ENCODE assay signal across 11 mouse cellular contexts in genomic region chr17:15815312-15816018, GRCm38 (mm10).
"Had no signal": no experiment of that assay in that cellular context is flagged by ENCODE, and none has a peak within 500 bp of the region (broad histone marks: within the 10 kb centered on the region; RNA-seq: fewer than 3 reads in every experiment).

No protein-coding gene starts in this region.

- H3K9me3 ChIP-seq: limb, embryonic 12.5 days; liver, embryonic 13.5 days; lung, embryonic 15.5 days; midbrain, embryonic 15.5 days had no signal

- H3K27ac ChIP-seq: liver, embryonic 13.5 days; lung, embryonic 15.5 days; midbrain, embryonic 15.5 days had no signal

- H3K27me3 ChIP-seq: limb, embryonic 12.5 days; liver, embryonic 13.5 days; lung, embryonic 15.5 days; midbrain, embryonic 15.5 days had no signal

- DNase-seq: kidney, adult 8-10 months; kidney, postnatal 25 days; liver; liver, embryonic 13.5 days; liver, postnatal 0 days; lung, postnatal 36 days; right cerebral cortex, postnatal 25 days; thymus, postnatal 4 days had no signal

- H3K9ac ChIP-seq: limb, embryonic 12.5 days; liver, embryonic 13.5 days; liver, postnatal 0 days; lung, embryonic 15.5 days; midbrain, embryonic 15.5 days had no signal

- H3K4me1 ChIP-seq: liver, embryonic 13.5 days had no signal

- H3K36me3 ChIP-seq: liver, embryonic 13.5 days; midbrain, embryonic 15.5 days had no signal

- H3K4me2 ChIP-seq: limb, embryonic 12.5 days; liver, embryonic 13.5 days; lung, embryonic 15.5 days; midbrain, embryonic 15.5 days had no signal

- ATAC-seq: liver, postnatal 0 days; midbrain, embryonic 15.5 days had no signal

- H3K4me3 ChIP-seq: limb, embryonic 12.5 days; liver, embryonic 13.5 days; lung, embryonic 15.5 days; midbrain, embryonic 15.5 days had no signal
